Mouse (Mus musculus) MEL (cell line): ENCODE measurements at regions not wholly inside any gene's neighbourhood (a gene's known extent, or its start where the extent isn't known, plus 50 kb on each side); places are given as distances from the start of the nearest gene placed in this dataset.

Experiments used
- DNase-seq: peaks from one replicate; pipeline ENCODE4 v3.0.0; 2011; ENCODE audit warnings: low read depth, low spot score
- H3K27ac ChIP-seq: 2 replicates; pipeline ENCODE4 v1.5.1; 2012; ENCODE audit warnings: low read depth, mild to moderate bottlenecking, control low read depth, low read length, moderate library complexity; ENCODE audit not compliant: control insufficient read depth
- H3K27me3 ChIP-seq, 2 experiments: fragments of 150-350 bp in 1 of 2; sonication (generic) in 1 of 2; 2 replicates each; pipeline ENCODE4 v1.6.1; 2012; ENCODE audit warnings: low read length in 2 of 2, mild to moderate bottlenecking in 2 of 2, improper control_type of control experiment in 1 of 2, moderate library complexity in 1 of 2; ENCODE audit not compliant: insufficient read depth in 2 of 2, control insufficient read depth in 1 of 2
- H3K36me3 ChIP-seq, 2 experiments: 2 replicates each; pipeline ENCODE4 v1.6.1; 2012 to 2014; ENCODE audit warnings: low read length in 2 of 2, improper control_type of control experiment in 1 of 2, inconsistent platforms in 1 of 2, mild to moderate bottlenecking in 1 of 2; ENCODE audit not compliant: insufficient read depth in 2 of 2, control insufficient read depth in 1 of 2
- H3K4me1 ChIP-seq, 2 experiments: fragments of 150-350 bp in 1 of 2; sonication (generic) in 1 of 2; 2 replicates each; pipeline ENCODE4 v1.6.1; 2012; ENCODE audit warnings: low read length in 2 of 2, improper control_type of control experiment in 1 of 2, mild to moderate bottlenecking in 1 of 2; ENCODE audit not compliant: insufficient read depth in 2 of 2, control insufficient read depth in 1 of 2
- H3K4me3 ChIP-seq, 2 experiments: fragments of 150-350 bp in 1 of 2; sonication (generic) in 1 of 2; 2 replicates each; pipeline ENCODE4 v1.5.1; 2012; ENCODE audit warnings: low read depth in 2 of 2, low read length in 2 of 2, mild to moderate bottlenecking in 2 of 2, moderate library complexity in 2 of 2, control low read depth in 1 of 2, improper control_type of control experiment in 1 of 2; ENCODE audit not compliant: control insufficient read depth in 1 of 2, insufficient read depth in 1 of 2
- H3K79me2 ChIP-seq: 2 replicates; pipeline ENCODE4 v1.6.1; 2012; ENCODE audit warnings: mild to moderate bottlenecking, low read length, moderate library complexity; ENCODE audit not compliant: control insufficient read depth, poor library complexity, insufficient read depth
- H3K9ac ChIP-seq: 2 replicates; pipeline ENCODE4 v1.6.1; 2012; ENCODE audit warnings: low read depth, mild to moderate bottlenecking, control low read depth, low read length, moderate library complexity; ENCODE audit not compliant: control insufficient read depth, poor library complexity, severe bottlenecking
- H3K9me3 ChIP-seq: fragments of 150-350 bp; sonication (generic); replicated peaks from 2 replicates; pipeline ENCODE4 v1.6.1; 2012; ENCODE audit warnings: mild to moderate bottlenecking, low read length, improper control_type of control experiment, moderate library complexity; ENCODE audit not compliant: insufficient read depth
- CHD1 ChIP-seq: IDR thresholded peaks from 2 replicates; pipeline ENCODE4 v1.6.1; 2012; ENCODE audit warnings: low read depth, mild to moderate bottlenecking, inconsistent platforms, low read length, improper control_type of control experiment
- CHD2 ChIP-seq: IDR thresholded peaks from 2 replicates; pipeline ENCODE4 v1.6.1; 2011; ENCODE audit warnings: low read length, improper control_type of control experiment
- CTCF ChIP-seq, 3 experiments: IDR thresholded peaks in 2 of 3; conservative IDR thresholded peaks in 1 of 3; 2 replicates each; pipeline ENCODE4 v1.5.1; 2011 to 2012; ENCODE audit warnings: low read length in 3 of 3, low read depth in 2 of 3, mild to moderate bottlenecking in 2 of 3, improper control_type of control experiment in 1 of 3, inconsistent platforms in 1 of 3, mixed read lengths in 1 of 3, moderate library complexity in 1 of 3; ENCODE audit not compliant: control insufficient read depth in 1 of 3, insufficient read depth in 1 of 3, poor library complexity in 1 of 3, severe bottlenecking in 1 of 3
- E2F4 ChIP-seq: IDR thresholded peaks from 2 replicates; pipeline ENCODE4 v1.6.1; 2011; ENCODE audit warnings: low read depth, low read length, improper control_type of control experiment, borderline replicate concordance
- ELF1 ChIP-seq: IDR thresholded peaks from 2 replicates; pipeline ENCODE4 v1.6.1; 2014; ENCODE audit warnings: low read depth, mild to moderate bottlenecking, inconsistent platforms, low read length, improper control_type of control experiment, moderate library complexity
- GABPA ChIP-seq: IDR thresholded peaks from 2 replicates; pipeline ENCODE4 v1.6.1; 2012; ENCODE audit warnings: low read depth, mild to moderate bottlenecking, inconsistent platforms, low read length, improper control_type of control experiment, moderate library complexity
- GATA1 ChIP-seq: IDR thresholded peaks from 2 replicates; pipeline ENCODE4 v1.6.1; 2011; ENCODE audit warnings: low read depth, low read length, improper control_type of control experiment
- HCFC1 ChIP-seq: IDR thresholded peaks from 2 replicates; pipeline ENCODE4 v1.6.1; 2012; ENCODE audit warnings: low read depth, mild to moderate bottlenecking, inconsistent platforms, low read length, improper control_type of control experiment, moderate library complexity
- MAZ ChIP-seq: IDR thresholded peaks from 2 replicates; pipeline ENCODE4 v1.6.1; 2012; ENCODE audit warnings: low read depth, mild to moderate bottlenecking, inconsistent platforms, low read length, improper control_type of control experiment
- MEF2A ChIP-seq: IDR thresholded peaks from 2 replicates; pipeline ENCODE4 v1.6.1; 2014; ENCODE audit warnings: low read depth, mild to moderate bottlenecking, inconsistent platforms, low read length, improper control_type of control experiment; ENCODE audit not compliant: poor library complexity, insufficient replicate concordance, severe bottlenecking; ENCODE audit errors: extremely low read depth
- MYC ChIP-seq: IDR thresholded peaks from 2 replicates; pipeline ENCODE4 v1.6.1; 2011; ENCODE audit warnings: low read depth, mild to moderate bottlenecking, low read length, improper control_type of control experiment, moderate library complexity
- NELFE ChIP-seq: IDR thresholded peaks from 2 replicates; pipeline ENCODE4 v1.6.1; 2011; ENCODE audit warnings: low read depth, low read length, improper control_type of control experiment
- NRF1 ChIP-seq: IDR thresholded peaks from 2 replicates; pipeline ENCODE4 v1.6.1; 2014; ENCODE audit warnings: low read depth, mild to moderate bottlenecking, inconsistent platforms, low read length, improper control_type of control experiment, moderate library complexity; ENCODE audit not compliant: poor library complexity, insufficient read depth, severe bottlenecking
- POLR2AphosphoS2 ChIP-seq: IDR thresholded peaks from 2 replicates; pipeline ENCODE4 v1.6.1; 2011; ENCODE audit warnings: low read length, improper control_type of control experiment
- POLR2AphosphoS5 ChIP-seq: IDR thresholded peaks from 2 replicates; pipeline ENCODE4 v1.6.1; 2012; ENCODE audit warnings: low read depth, borderline replicate concordance, mild to moderate bottlenecking, inconsistent platforms, low read length, moderate library complexity, mixed read lengths
- RCOR1 ChIP-seq: IDR thresholded peaks from 2 replicates; pipeline ENCODE4 v1.6.1; 2012; ENCODE audit warnings: low read depth, mild to moderate bottlenecking, inconsistent platforms, low read length, improper control_type of control experiment
- SIN3A ChIP-seq: IDR thresholded peaks from 2 replicates; pipeline ENCODE4 v1.6.1; 2012; ENCODE audit warnings: low read length, improper control_type of control experiment, inconsistent platforms
- SMC3 ChIP-seq: IDR thresholded peaks from 2 replicates; pipeline ENCODE4 v1.6.1; 2011; ENCODE audit warnings: low read depth, low read length, improper control_type of control experiment
- TAL1 ChIP-seq: IDR thresholded peaks from 2 replicates; pipeline ENCODE4 v1.6.1; 2012; ENCODE audit warnings: mild to moderate bottlenecking, inconsistent platforms, low read length, moderate library complexity, mixed read lengths
- TBP ChIP-seq: IDR thresholded peaks from 2 replicates; pipeline ENCODE4 v1.8.0; 2011; ENCODE audit warnings: low read depth, low read length, improper control_type of control experiment
- TCF12 ChIP-seq: IDR thresholded peaks from 2 replicates; pipeline ENCODE4 v1.6.1; 2014; ENCODE audit warnings: low read depth, mild to moderate bottlenecking, inconsistent platforms, low read length, improper control_type of control experiment, moderate library complexity
- UBTF ChIP-seq: IDR thresholded peaks from 2 replicates; pipeline ENCODE4 v1.6.1; 2012; ENCODE audit warnings: low read depth, mild to moderate bottlenecking, inconsistent platforms, low read length, improper control_type of control experiment, moderate library complexity, borderline replicate concordance; ENCODE audit not compliant: insufficient read depth
- USF1 ChIP-seq: IDR thresholded peaks from 2 replicates; pipeline ENCODE4 v1.6.1; 2014; ENCODE audit warnings: low read depth, mild to moderate bottlenecking, inconsistent platforms, low read length, improper control_type of control experiment, moderate library complexity
- USF2 ChIP-seq, 2 experiments: IDR thresholded peaks; 2 replicates each; pipeline ENCODE4 v1.6.1; 2011 to 2012; ENCODE audit warnings: improper control_type of control experiment in 2 of 2, low read length in 2 of 2, borderline replicate concordance in 1 of 2, inconsistent platforms in 1 of 2, low read depth in 1 of 2, mild to moderate bottlenecking in 1 of 2; ENCODE audit not compliant: insufficient read depth in 1 of 2
- ZKSCAN1 ChIP-seq: IDR thresholded peaks from 2 replicates; pipeline ENCODE4 v1.6.1; 2012; ENCODE audit warnings: low read depth, mild to moderate bottlenecking, inconsistent platforms, low read length, improper control_type of control experiment, moderate library complexity

- Histone ChIP-seq H3K27ac (no peak overlapping the region), H3K27me3 (no peaks in the 10 kb centered on the region), H3K79me2 (no peaks in the 10 kb centered on the region), H3K9ac (no peak overlapping the region), H3K4me3 (no peak overlapping the region), H3K4me1 (no peaks in the 10 kb centered on the region), H3K36me3 (no peaks in the 10 kb centered on the region), H3K9me3 (no peaks in the 10 kb centered on the region)
- no peak for DNase-seq
- TF ChIP-seq ELF1 = no peak
- TF ChIP-seq USF1 = no peak
- TF ChIP-seq ZKSCAN1 = no peak
- no peak for TF ChIP-seq USF2 (IDR thresholded peaks at IDR 0.05; ENCODE audit: borderline replicate concordance in 1 of 2, insufficient read depth in 1 of 2, low read depth in 1 of 2, low read length in 2 of 2)
- no peak for TF ChIP-seq CHD1
- no peak for TF ChIP-seq CHD2
- no peak for TF ChIP-seq MAZ
- TF ChIP-seq TBP = no peak
- TF ChIP-seq MYC = no peak
- TF ChIP-seq GATA1 = no peak
- no peak for TF ChIP-seq RCOR1
- no peak for TF ChIP-seq GABPA
These were observed 51.1 kb upstream of the Cox7c start for GRCm38 (mm10) chr13:86097836-86098235.

GRCm38 (mm10) chr13:86097291-86097690, 50.6 kb upstream of the Cox7c start:
- Histone ChIP-seq H3K9me3 (no peaks in the 10 kb centered on the region), H3K27ac (no peak overlapping the region), H3K4me1 (no peaks in the 10 kb centered on the region), H3K79me2 (no peaks in the 10 kb centered on the region), H3K27me3 (no peaks in the 10 kb centered on the region), H3K9ac (no peak overlapping the region), H3K36me3 (no peaks in the 10 kb centered on the region), H3K4me3 (no peak overlapping the region)
- TF ChIP-seq POLR2AphosphoS5 (no peak), UBTF (no peak), ELF1 (no peak), GATA1 (no peak), SMC3 (no peak), MEF2A (no peak), POLR2AphosphoS2 (no peak), TCF12 (no peak), NRF1 (no peak), CTCF (IDR thresholded peaks at IDR 0.05 in 2 of 3, conservative IDR thresholded peaks at IDR 0.05 in 1 of 3; ENCODE audit: control insufficient read depth in 1 of 3, insufficient read depth in 1 of 3, low read depth in 2 of 3, low read length in 3 of 3, poor library complexity in 1 of 3, severe bottlenecking in 1 of 3) (no peak), CHD2 (no peak), SIN3A (no peak), E2F4 (no peak), NELFE (no peak), TAL1 (no peak), HCFC1 (no peak)
- no peak for DNase-seq
